Comparison of ENCODE assay signal across 8 mouse cellular contexts in the genomic region with DNA sequence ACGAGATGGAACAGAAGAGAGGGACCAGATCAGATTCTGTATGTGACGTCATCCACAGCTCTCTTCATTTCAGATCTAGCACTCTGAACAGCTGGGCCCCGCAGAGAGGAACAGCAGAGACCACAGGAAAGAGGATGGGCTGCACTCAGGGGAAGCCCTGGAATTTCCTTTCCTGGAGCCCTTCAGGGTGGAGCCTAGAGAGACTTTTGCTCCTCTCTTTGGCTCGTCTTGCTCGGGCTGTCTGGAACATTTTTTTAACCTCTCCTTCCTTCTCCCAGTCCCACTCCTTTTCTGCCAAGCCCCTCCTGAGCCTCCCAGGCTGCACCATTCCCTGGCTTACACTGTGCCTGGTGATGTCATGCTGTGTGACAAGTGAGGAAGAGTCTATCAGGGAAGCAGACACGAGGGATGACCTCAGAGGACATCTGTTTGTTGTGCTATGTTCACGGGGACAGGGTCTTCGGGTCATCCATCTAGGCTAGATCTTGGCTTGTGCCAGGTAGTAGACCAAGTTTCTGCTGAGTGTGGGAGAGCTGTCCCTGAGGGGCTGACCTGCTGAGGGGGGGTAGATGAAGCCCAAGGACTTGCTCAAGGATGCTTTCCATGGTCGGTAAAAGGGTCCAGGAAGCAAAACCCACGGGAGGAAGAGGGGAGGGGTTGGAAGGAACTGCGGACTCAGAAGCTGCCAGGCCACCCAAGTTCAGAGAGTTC.
DNase-seq lines count a peak whose midpoint lies in the region; TF ChIP-seq lines count a peak whose summit lies in the region.

No protein-coding gene starts in this region.

- no peaks in the 10 kb centered on the region for H3K9me3 ChIP-seq in embryonic facial prominence, embryonic 10.5 days

- no peak for TF ChIP-seq POLR2A in kidney, adult 2 months (IDR thresholded peaks at IDR 0.05; ENCODE audit: low read depth, low read length)

- H3K27ac ChIP-seq in kidney, adult 2 months (ENCODE audit: insufficient read depth, low read depth, low read length) = peak overlapping the region; percentile 6; the same call in 1 of the 2 replicates
- H3K27ac ChIP-seq in embryonic facial prominence, embryonic 10.5 days (replicated peaks) = peak overlapping the region; percentile 44

- 26% methylated on average over 11 of the region's 11 CpGs for WGBS in kidney, adult 2 months
- WGBS in embryonic facial prominence, embryonic 10.5 days = 44% methylated on average over 11 of the region's 11 CpGs

- peak; percentile 46 for DNase-seq in kidney, adult 2 months
- DNase-seq in kidney, adult 9 months = no peak
- no peak for DNase-seq in embryonic facial prominence, embryonic 10.5 days (ENCODE audit: low spot score)
- DNase-seq in heart, postnatal 25 days (ENCODE audit: low spot score) = peak; percentile 55
- DNase-seq in liver = peak; percentile 21
- DNase-seq in thymus, postnatal 0 days (ENCODE audit: low spot score) = peak; percentile 67
- DNase-seq in layer of hippocampus, adult 9-10 months (ENCODE audit: low spot score) = no peak
- DNase-seq in left cerebral cortex, postnatal 36 days (ENCODE audit: low spot score in 2 of 2) = no peak

- H3K36me3 ChIP-seq in kidney, adult 2 months (ENCODE audit: control insufficient read depth, insufficient read depth, low read length) = no peaks in the 10 kb centered on the region
- H3K36me3 ChIP-seq in embryonic facial prominence, embryonic 10.5 days (replicated peaks) = no peaks in the 10 kb centered on the region

- H3K4me1 ChIP-seq in kidney, adult 2 months (ENCODE audit: control insufficient read depth, insufficient read depth, low read length) = peaks cover 11% of the 10 kb centered on the region; the same call in 1 of the 2 replicates
- peaks cover 35% of the 10 kb centered on the region for H3K4me1 ChIP-seq in embryonic facial prominence, embryonic 10.5 days

- no peak for TF ChIP-seq CTCF in kidney, adult 2 months (conservative IDR thresholded peaks at IDR 0.05; ENCODE audit: insufficient read depth, insufficient read length, low read depth, low read length)

- H3K27me3 ChIP-seq in kidney, adult 2 months (replicated peaks; ENCODE audit: control insufficient read depth, insufficient read depth, low read length) = no peaks in the 10 kb centered on the region
- 0 out of 2 replicates have a peak, but pooled peaks cover 5% of the 10 kb centered on the region for H3K27me3 ChIP-seq in embryonic facial prominence, embryonic 10.5 days (replicated peaks; ENCODE audit: low read depth, poor library complexity, severe bottlenecking)

- no peak overlapping the region for H3K4me3 ChIP-seq in kidney, adult 2 months (ENCODE audit: insufficient read depth, low read depth, low read length)
- H3K4me3 ChIP-seq in embryonic facial prominence, embryonic 10.5 days = 0 out of 2 replicates have a peak overlapping the region, but pooled peaks have one; percentile 3

- intact Hi-C loops in heart, postnatal 25 days (cut with DNase I) = no loop called here
- intact Hi-C loops in left cerebral cortex, postnatal 36 days (cut with DNase I) = no loop called here

Comparison
In these comparisons a context has a peak if more than half of its experiments do, and no peak if none do; other contexts are left out.
1. DNase-seq: peak in kidney, adult 2 months (single experiment), heart, postnatal 25 days (single experiment), liver (single experiment) and thymus, postnatal 0 days (single experiment); none in kidney, adult 9 months (single experiment), embryonic facial prominence, embryonic 10.5 days (single experiment), layer of hippocampus, adult 9-10 months (single experiment) and left cerebral cortex, postnatal 36 days (0 of 2).